Mouse (Mus musculus): ENCODE results near the gene Rsf1.

Rsf1 gene

GRCm38 (mm10) chr7:97579067-97579975 lies at the start of gene Rsf1, which contains the start of gene Aamdc:
TSS of gene Rsf1 (plus strand) at chr7:97579889.
TSS of gene Aamdc (minus strand) at chr7:97579497.
- peak; percentile 95 for DNase-seq

DNA sequence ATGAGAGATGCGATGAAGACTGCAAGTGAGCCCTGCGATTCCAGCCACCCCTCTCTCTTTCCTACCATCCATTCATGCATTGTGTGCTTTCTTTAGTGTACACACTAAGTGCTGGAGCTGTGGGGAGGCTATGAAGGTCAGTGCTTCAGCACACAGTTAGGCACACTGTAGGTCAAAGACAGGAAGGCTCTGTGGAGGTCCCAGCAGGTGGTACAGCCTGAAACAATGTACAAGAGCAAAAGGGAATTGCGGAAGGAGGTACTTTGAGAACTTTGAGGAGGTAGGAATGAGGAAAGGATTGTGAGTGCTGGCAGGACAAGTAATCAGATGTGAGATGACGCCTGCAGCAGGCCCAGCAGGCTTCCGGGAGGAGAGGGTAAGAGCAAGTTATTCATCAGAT lies 44.2 kb upstream of the Rsf1 start:
- no peak for DNase-seq

DNA sequence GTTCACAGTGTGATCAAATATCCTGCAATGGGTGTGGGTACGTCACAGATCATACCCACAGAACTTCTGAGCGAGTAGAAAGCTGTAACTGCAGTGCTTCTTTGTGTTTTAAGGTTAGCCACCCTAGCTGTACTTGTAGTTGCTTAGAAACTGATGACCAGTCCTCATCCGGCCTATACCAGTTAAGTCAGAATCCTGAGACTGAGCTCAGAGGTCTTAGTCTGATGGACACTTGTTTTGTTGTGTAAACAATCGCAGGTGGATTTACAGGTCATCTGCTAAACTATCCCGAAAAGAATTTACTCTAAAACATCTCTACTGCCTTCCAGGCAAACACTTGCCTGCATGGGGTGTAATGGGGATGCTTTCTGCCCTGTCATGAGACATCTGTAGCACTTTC lies 43.1 kb upstream of the Rsf1 start:
- DNase-seq = no peak

GRCm38 (mm10) chr7:97546462-97546861 lies 33.2 kb upstream of the Rsf1 start:
- DNase-seq = no peak

DNA sequence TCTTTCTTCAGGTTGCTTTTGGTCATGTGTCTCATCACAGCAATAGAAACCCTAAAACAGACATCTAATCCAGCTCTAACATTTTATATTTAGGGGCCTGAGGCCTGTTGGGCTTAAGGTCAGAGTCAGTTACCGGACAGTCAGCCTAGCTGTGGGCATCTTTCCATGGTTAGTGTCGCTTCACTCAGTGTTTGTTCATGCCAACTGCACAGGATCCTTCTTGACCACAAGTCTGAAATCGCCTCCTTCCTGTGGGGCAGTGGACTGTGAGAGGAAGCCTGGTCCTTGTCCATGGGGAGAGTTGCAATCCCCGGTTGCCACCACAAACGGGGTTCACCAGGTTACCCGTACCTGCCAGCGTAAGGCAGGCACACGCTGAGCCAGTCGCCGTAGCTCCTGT lies 30.4 kb upstream of the Rsf1 start:
- DNase-seq = no peak

- DNase-seq = no peak
These were observed 29.0 kb upstream of the Rsf1 start for GRCm38 (mm10) chr7:97550673-97551072.

- no peak for DNase-seq
These were observed 16.1 kb upstream of the Rsf1 start for GRCm38 (mm10) chr7:97563576-97563975.

GRCm38 (mm10) chr7:97569372-97569771 lies 10.3 kb upstream of the Rsf1 start:
- no peak for DNase-seq

GRCm38 (mm10) chr7:97570389-97570788 lies 9.3 kb upstream of the Rsf1 start:
- DNase-seq = no peak

GRCm38 (mm10) chr7:97578361-97579066 lies 1.2 kb upstream of the Rsf1 start:
- DNase-seq = peak; percentile 56

DNA sequence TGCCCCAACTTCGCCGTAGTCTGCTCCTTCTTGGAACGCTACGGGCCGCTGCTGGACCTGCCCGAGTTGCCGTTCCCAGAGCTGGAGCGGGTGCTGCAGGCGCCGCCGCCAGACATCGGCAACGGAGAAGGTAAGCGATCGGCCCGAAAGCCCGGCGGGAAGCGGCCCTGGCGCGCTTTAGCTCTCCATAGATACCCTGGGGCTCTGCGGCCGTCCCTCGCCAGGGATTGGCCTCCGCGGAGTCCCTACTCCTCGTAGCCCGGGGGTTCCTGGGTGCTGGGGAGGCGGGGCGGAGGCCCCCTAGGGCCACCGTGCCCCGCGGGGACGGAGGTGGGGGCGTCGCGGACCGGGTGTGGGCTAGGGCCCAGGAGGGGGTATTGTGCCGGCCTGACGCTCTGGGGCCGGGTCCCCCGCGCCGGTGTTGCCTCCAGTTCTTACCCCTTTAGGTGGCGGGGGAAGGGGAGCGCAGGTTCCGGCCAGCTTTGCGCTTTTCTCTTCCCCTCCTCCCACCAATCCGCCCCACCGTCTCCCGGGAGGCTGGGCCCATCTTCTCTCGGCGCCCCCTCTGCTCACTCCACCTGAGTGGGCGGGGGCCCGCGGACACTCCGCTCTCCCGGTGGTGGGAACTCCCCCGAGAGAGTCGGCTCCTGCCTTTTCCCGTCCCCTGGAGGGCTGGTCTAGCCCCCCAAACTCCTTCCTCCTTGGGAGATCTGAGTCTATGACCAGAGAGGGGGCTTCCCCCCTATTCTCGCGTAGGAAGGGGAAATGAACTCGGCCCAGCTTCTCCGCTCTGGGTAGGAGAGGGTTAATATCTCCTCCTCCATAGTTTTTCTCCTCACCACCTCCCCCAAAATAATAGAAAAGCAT lies 520 bp downstream of the Rsf1 start:
- DNase-seq = peak; percentile 72

- DNase-seq = peak; percentile 88
These were observed 1.1 kb downstream of the Rsf1 start for GRCm38 (mm10) chr7:97580843-97581214.

GRCm38 (mm10) chr7:97588506-97588905 lies 8.8 kb downstream of the Rsf1 start:
- no peak for DNase-seq

DNA sequence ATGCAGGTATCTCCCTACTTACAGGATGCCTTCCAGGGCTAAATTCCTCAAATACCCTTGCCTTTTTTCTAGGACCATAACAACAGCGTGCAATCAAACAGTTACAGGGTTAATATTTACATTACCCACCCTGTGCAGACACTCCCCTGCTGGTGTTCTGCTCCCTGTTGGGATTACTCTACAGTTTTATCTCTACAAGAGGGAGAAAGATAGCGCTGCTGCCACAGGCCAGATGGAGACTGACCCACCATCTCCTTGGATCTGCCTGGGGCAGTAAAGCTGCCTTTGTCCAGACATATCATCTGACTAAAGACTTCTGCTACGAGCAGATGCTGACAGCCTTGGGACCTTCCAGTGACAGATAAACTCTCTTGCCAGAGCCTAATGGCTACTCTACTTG lies 10.8 kb downstream of the Rsf1 start:
- DNase-seq = no peak

GRCm38 (mm10) chr7:97591336-97591735 lies 11.6 kb downstream of the Rsf1 start:
- no peak for DNase-seq

DNA sequence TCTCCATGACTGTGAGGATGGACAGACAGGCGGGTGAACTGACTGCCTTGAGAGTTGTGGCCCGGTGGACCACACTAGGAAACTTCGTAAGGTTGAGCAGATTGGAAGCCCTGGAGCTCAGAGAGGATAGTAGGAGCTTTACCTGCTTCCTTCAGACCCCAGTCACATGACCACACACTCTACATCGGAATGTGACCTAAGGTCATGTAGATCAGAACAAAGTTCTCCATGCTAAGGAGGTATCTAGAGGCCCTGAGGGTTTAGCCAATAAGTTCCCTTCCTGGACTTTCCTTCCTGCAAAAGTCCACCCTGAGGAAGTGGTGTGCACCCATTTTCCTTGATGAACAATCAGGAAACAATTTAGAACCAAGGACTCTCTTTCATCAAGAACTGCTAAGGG lies 12.7 kb downstream of the Rsf1 start:
- no peak for DNase-seq

DNA sequence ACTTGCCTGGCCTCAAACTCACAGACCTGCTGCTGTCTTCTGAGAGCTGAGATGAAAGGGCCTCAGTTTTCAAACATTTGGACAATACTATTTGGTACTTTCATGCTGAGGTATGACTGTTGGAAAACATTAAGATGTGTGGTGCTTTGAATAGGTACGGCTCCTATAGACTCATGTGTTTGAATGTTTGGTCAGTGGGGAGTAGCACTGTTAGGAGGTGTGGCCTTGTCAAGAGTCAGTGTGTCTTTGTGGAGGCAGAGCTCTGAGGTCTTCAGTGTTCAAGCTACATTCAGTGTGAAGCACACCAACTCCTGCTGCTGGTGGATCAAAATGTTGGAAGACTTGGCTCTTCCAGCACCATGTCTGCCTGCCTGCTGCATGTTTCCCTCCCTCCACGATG lies 13.8 kb downstream of the Rsf1 start:
- no peak for DNase-seq

DNA sequence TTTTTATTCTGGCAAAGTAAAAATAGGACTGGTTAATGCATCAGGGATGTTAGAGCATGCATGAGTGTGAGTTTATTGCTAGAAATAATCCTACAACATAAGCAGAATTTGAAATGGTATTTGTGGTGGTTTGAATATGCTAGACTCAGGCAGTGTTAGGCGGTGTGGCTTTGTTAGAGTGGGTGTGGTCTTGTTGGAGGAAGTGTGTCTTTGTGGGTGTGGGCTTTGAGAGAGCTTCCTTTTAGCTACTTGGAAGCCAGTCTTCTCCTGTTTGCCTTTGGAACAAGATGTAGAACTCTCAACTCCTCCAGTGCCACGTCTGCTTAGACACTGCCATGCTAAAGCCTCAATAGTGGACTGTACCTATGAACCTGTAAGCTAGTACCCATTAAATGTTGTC lies 18.9 kb downstream of the Rsf1 start:
- DNase-seq = no peak

DNA sequence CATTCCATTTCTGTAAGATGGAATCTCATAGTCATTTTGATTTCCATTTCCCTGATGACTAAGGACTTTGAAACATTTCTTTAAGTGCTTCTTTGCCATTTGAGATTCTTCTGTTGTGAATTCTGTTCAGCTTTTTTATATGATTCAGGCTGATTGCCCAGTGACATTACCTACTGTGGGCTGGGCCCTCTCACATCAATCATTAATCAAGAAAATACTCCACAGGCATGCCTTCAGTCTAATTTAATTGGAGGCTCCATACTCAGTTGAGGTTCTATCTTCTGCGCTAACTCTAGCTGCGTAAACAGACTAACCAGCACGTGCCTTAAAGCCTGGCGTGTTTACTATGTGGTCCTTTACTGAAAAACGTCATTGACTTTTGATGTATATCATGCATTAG lies 41.7 kb downstream of the Rsf1 start:
- no peak for DNase-seq

- no peak for DNase-seq
These were observed 43.0 kb downstream of the Rsf1 start for GRCm38 (mm10) chr7:97622676-97623075.

DNA sequence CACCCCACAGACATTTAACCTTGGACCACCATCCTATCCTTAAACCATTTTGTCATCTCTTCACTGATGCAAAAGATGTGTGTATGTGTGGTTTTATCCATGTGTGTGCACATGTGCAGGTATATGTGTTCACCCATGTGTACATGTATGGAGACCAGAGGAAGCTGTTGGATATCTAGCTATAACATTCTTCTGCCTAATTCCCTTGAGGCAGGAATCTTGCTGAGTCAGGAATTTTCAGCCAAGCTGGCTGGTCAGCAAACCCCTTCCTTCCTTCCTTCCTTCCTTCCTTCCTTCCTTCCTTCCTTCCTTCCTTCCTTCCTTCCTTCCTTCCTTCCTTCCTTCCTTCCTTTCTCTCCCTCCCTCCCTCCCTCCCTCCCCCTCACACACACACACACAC lies 43.7 kb downstream of the Rsf1 start:
- no peak for DNase-seq

DNA sequence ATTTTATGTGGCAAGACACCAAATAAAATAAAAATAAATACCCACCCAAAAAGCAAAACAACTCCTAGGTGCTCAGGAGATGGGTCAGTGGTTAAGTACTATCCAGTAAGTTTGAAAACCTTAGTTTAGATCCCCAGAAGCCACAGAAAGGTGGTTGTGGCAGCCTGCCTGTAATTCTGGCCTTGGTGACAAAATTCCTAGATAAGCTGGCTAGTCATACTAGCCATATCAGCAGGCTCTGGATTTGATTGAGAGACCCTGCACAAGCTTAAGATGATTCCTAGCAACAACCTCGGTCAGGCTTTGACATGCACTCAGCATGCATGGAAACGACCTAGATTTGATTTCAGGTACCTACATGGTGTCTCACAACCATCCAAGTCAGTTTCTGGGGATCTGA lies 49.7 kb downstream of the Rsf1 start:
- no peak for DNase-seq

- no peak for DNase-seq
These were observed 51.6 kb downstream of the Rsf1 start for GRCm38 (mm10) chr7:97631290-97631689.
